Mouse (Mus musculus) adrenal gland, adult 2 months (tissue): Measurements from ENCODE around the gene Tfcp2. TPM values are rescaled to one million over a fixed set of nuclear protein-coding genes. Genes with fewer than 3 reads are reported as not detected.

Source experiments
- DNase-seq: peaks from one replicate; pipeline ENCODE4 v3.0.0; 2021
- long read RNA-seq: library from polyadenylated mRNA; stranded (forward); transcript quantifications from one replicate; pipeline ENCODE4 v2.0.0, GENCODE M21; 2021
- polyA plus RNA-seq: library from polyadenylated mRNA; depleted of rRNA; stranded (reverse); fragments of >200 nt; gene quantifications from 2 replicates; pipeline ENCODE4 v1.2.3, GENCODE M21; 2012; rRNA removed
- total RNA-seq, 2 experiments: library from RNA; stranded (reverse); gene quantifications; 2 replicates each; pipeline ENCODE4 v1.2.3; 2021

Gene Tfcp2
- total RNA-seq (10 to 100 TPM; 14.2 to 25.1 TPM), polyA plus RNA-seq (24.5 and 24.8 TPM in 2 replicates)
- long read RNA-seq, partial matches to known transcripts: 8 of 13 reads
- long read RNA-seq, other reads (novel, unspliced or antisense): 5 of 13 reads

DNA sequence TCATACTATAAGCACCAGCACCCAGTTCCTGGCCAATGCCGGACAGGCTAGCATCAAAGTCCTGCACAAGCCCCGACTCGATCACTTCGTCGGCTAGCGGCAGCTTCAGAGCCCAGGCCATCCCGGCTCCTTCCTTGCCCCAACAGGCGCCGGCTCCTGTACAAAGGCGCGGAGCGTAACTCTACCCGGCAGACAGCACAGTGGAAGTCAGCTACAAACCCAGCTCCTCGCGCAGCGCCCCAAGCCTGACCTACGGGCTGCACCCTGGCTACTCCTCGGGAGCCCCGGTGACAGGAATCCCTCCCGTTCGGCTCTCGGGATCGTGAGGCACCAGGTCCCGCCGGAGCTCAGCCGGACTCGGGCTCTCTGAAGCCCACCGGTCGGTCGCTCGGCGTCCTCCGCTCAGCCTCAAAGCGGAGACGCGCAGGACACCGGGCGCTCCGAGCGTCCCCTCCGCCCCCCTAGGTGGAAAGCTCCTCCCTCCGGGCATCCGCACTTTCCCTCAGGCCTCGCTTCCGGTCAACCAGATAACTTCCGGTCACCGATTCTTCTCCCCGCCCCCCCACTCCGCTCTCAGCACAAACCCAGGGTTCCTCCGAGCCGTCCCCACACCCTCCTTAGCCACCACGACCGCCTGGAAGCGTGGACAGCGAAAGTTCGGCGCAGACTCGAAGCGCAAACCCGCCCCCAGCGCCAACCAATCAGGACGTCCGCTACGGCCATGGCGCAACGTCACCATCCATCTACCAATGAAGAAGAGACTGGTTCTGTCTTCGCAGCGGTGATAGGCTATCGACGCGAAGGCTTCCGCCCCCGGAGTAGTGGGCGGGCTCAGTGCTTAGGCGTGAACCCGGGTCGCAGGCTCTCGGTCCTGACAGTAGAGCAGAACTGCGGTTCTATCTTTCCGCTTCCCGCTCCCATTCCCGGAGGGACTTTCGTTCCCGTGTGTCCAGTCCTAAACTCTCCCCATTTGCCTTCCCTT, at the start of gene Tfcp2:
Tfcp2 (minus strand) TSS at position 683 of the 982 bp plus-strand sequence.
- peak; percentile 99 for DNase-seq

DNA sequence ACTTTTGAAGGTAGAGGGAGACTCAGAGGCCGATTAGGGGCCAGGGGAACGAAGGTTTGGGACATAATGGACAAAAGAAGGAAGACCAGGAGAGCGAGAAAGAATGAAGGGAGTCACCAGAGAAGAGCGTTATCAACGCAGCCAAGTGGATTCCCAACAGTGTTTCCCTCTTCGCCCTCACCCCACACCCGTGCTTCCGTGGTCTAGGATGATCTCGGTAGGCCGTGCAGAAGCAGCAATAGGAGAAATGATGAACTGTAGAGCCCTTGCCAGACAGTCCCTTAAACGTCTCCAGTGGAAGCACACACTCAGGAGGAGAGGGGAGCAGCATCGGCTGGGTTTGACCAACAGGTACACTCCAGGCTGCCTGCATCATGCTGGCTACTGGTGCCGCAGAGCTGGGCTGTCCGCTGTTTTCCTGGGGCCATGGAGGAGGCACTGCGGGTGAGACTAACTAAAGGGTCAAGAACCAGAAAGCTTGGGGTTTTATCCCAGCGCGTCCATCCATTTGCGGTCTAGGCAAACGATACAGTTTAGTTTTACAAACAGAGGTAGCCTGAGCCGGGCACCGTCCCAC, 49.0 kb upstream of the Tfcp2 start:
- no peak for DNase-seq

DNA sequence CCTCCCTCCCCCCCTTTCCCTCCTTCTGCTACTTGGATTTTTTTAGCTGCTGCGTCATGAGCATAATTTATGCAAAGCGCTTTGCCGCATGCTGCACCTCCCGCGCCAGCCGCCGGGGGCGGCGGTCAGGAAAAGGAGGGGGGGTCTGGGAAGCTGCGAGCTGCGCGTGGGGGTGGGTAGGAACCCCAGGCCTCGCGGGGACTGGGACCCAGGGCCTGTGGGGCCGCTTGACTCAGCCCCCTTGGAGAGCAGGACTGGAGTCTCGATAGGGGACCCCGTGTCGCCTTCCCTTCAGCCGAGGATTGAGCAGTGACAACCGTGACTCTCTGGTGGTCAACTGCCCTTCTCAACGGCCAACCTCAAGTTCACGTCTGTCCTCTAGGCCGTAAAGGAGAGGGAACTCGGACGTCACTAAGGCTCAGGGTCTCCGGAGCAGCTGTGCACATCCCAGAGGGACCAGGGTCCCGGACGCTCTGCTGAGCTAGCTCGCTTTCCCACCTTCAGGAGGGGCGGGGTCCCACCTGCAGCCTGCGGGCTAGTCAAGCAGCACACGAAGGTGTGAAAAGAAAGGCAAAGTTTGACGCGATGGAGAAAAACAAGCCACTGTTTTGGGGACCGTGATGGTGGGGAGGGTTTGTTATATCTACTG, 48.4 kb upstream of the Tfcp2 start:
- DNase-seq: peak; percentile 87

DNA sequence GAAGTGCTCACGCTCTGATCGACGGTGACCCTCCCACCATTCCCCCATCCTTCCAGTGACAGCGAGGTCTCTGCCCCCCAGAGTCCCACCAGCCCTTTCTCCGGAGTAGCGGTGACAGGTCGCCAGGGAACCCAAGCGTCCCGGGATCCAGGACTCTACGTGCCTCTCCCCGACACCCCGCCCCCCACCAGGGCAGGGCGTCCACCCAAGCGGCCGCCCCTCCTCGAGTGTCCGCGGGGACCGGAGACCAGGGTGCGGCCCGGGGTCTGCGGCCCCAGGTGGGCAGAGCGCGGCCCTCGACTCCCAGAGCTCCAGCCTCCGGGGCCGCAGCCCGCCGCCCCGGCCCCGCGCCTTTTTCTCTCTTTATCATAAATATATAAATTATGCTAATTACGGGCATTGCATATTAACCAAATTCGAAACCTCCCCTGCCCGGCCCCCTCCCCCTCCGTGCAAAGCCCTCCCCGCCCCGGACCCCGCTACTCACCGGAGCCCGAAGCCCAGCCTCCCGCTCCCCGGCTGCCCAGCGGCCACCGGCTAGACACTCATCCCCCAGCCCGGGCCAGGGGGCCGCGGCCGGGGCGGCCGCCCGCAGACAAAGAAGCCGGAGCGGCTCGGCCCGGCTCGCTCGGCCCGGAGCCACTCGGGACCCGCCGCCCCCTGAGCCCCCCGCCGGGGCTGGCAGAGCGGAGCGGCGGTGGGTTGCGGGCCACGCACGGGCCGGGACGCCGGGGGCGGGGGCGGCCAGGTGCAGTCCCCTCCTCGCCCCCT, 47.7 kb upstream of the Tfcp2 start, which contains the start of gene Pou6f1:
Pou6f1 (minus strand) TSS at position 709 of the 771 bp plus-strand sequence.
- DNase-seq: peak; percentile 74

DNA sequence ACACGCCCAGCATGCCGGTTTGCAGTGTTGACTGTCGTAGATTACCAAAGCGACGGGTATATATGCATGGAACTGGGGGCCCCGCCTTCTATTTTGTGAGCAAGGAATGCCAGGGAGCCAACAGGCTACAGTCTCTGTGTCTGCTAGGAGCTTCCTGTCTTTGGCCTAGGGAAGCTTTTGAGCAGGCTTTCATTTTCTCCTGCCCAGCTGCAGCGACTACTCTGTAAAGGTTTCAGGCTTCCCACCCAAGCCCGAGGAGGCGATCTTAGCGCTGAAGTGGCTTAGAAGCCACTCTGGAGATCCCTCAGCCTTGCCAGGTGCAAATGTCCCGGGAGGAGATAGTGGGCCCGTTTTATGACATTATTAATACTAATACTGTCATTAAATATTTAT, 47.1 kb upstream of the Tfcp2 start:
- DNase-seq: peak; percentile 68

DNA sequence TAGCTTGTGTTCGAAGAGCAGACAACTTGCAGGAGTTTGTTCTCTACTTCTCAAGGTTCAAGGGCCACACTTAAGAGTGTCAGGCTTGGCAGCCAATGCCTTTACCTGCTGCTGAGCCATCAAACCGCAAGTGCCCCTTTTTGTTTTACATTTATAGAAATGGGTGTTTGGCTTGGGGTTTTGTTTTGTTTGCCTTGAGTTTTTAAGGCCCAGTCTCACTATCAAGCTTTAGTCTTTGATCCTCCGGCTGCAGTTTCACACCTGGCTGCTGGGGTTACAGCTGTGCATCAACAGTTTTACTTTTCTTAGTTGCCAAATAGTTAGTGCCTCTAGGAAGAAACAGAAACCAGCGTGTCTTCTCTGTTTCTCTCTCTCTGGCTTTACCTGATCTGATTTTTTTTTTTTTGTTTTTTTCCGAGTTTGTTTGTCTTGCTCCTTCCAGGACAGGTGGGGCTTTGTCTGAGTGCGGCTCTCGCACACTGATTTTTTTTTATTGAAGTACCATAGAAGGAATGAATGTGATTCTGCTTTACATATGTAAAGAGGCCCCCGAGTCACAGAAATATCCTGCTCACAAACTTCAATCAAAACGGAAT, 46.6 kb upstream of the Tfcp2 start:
- DNase-seq: no peak

DNA sequence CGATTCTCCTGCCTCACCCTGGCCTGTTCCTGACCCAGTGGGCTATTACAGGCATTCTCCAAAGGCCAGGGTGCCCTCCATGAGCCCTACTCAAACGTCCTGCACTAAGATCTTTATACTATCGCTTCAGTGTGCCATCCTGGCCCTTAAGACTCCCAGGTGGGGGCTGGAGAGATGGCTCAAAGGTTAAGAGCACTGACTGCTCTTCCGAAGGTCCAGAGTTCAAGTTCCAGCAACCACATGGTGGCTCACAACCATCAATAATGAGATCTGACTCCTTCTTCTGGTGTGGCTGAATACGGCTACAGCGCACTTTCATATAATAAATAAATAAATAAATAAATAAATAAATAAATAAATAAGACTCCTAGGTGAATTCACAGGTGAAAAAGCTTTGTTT, 41.0 kb upstream of the Tfcp2 start:
- no peak for DNase-seq

DNA sequence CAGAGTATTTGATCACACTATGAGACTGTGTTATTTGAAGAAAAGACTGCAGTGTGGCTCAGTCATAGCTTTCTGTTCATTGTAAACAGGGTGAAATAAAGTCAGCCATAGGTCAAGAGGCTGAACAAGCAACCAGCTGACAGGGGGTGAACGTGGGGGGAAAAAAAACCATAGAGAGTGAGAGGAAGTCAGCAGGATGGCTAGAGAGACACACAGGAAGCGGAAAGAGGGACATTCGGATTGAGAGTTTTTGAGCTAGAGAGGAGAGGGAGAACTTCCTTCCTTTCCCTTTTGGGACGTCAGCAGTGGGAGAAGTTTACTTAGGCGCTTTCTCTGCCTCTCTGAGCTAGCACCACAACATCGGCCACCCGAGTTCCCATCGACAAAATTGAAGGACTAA, 38.6 kb upstream of the Tfcp2 start:
- no peak for DNase-seq

DNA sequence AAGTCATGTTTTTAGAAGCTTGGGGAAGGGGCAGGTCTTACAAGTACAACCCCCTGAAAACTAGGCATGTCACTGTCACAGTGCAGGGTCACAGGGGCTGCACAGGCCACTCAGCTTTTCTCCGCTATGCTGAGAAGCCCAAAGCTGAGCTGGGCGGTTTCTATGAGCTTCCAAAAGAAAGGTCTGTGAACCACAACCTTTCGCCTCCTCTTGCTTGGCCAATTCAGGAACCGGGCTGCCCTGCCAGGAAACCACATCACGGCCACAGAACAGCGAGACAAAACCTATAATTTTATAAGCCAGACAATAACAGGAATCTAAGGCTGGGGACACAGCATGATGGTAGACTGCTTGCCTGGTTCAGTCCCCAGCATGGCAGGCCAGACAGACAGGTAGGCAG, 36.5 kb upstream of the Tfcp2 start:
- no peak for DNase-seq

DNA sequence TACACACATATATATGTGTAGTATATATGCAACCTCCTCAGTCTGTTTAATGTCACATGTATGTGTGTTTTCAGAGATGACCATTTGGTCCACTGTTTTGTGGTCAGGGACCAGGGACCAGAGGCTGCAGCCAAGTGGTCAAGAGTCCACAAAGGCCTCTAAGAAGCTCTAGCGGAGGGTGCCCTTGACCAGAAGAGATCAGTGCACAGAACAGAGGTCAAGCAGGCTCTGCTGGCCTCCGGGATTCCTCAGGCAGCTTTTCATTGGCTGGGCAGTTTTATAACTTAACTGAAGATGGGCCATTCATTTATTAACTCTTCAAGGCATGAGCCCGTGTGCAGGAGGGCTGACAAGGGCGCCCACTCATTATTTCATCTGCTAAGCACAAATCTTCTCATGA, 35.4 kb upstream of the Tfcp2 start:
- DNase-seq: no peak

DNA sequence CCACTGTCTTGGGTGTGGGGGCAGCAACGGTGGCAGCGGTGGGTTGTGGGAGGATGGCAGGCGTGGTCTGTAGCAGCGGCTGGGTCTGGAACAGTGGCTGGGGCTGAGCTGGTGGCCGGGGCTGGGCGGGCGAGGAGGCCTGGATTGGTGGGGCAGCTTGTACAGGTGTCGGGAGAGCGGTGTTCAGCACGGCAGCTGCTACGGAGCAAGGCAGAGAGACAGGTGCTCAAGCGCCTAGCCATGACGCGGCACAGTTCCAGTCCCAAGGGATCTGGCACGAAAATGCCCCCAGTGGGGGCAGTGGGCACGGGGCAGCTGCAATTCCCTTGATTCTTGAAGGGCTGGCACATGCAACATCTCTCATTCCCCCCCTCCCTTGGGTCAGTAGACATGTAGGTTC, 34.1 kb upstream of the Tfcp2 start:
- DNase-seq: no peak

DNA sequence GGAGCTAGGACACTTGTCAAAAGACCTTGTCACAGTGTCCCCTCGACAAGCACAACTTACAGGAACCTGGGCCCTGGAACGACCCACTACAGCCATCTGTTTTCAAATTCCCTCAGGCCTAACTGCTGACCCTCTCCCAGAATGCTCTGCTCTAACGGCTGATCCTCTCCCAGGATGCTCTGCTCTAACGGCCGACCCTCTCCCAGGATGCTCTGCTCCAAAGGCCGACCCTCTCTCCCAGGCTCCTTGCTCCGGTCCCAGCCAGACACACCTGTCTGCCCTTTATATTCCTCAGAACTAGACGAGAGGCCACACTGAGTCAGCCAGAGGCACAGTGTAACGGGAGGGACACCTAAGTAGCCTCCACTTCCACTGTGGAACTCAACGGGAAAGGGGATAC, 28.3 kb upstream of the Tfcp2 start:
- DNase-seq: no peak

DNA sequence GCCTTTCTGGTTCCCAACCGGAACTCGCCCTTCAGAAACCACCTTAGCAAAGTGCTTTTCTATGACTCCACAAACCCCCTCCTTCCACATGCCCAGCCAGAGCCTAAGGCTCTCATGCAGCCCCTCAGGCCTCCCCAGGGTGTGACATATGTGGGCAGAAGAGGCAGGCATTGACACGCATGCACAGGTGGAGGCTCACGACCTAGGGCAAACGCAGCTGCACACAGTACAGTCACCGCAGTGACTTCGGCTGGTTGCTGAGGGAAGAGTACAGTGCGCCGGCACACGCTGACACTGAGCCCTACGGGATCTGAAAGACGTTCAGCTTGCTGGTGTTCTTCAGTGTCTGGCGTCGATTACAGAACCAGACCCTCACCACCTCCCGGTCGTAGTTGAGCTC, 26.2 kb upstream of the Tfcp2 start:
- DNase-seq: no peak

DNA sequence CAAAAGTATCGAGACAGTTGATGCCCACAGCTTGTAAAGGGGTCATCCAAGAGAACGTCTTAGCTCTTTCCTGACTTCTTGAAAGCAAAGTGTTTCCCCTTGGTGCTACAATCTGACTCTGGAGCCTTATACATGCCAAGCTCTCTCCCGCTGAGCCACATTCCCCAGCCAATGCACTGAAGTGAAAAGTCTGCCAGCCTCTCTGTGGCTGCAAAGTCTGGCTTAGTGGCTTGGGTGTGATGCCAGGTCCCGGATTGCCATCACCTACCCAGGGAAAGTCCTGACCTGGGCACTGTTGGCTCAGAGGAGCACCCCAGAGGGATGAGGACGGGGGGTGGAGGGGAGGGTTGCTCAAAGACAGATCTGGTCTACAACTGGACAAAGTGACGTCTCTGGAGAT, 25.0 kb upstream of the Tfcp2 start:
- no peak for DNase-seq

DNA sequence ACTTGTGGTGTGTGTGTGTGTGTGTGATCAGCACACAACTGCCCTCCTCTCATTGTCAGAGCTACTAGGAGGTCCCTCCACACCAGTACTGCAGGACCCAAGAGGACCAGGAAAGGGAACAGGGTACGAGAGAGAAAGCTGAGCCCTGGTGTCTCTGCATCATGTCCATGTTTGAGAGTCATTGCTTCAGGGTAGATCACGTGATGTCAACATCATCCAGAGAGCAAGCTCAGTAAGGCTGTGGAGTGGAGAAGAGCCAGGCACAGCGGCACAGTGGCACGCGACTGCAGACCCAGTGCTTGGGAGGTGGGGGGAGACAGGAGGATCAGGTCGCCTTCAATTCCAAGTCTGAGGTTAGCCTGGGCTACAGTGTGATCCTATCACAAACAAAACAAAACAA, 24.6 kb upstream of the Tfcp2 start:
- no peak for DNase-seq

DNA sequence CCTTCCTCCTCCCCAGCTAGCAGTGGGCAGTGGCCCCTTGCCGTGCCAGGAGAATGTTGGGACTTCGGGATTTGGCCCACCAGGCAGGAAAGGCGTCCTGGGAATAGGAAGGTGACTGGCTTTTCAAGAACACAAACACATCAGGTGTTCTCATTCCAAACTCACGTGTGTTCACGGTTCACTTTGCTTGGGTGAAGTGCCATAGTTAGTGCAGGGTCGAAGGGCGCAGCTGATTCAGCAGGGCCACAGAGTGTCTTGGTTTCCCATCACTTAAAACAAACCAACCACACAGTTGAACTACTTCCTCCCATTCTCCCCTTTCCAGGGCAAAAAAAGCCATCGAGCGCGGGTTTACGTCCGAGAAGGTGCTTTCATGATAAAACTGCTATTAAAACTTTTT, 23.6 kb upstream of the Tfcp2 start:
- no peak for DNase-seq

DNA sequence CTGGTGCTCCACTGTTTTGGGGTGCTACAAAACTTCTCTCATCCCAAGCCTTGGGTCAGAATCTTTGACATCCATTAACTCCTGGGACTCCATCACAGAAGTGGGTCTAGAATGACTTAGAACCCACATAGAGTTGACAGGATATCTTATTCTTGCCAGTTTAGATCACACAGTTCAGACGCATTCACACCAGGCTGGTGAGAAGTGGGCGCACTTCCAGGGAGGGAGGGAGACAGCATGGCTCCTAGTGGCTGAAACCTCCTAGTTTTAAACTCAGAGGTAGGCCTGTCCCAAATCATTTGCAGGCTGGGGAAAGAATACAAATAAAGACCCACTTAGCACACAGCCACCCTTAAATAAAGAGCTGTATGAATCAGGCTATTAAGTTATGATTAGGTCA, 22.6 kb upstream of the Tfcp2 start:
- DNase-seq: no peak

DNA sequence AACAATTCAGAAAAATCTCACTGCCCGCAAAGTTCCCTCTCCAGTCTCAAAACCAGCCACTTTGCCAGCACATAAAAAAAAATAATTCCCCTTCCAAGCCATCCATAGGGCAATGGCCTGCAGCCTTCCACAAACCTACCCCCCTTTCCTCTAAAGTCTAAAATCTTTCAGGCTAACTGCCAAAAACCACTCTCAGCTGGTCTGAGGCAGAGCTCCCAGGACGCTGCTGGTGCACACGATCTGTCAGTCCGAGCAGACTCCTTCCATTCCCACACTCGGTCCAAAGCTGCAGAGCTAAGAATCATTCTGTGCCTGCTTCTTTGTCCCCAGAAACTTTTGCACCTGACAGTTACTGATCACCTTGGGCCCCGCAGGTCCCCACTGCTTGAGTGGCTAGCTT, 22.1 kb upstream of the Tfcp2 start:
- DNase-seq: no peak

DNA sequence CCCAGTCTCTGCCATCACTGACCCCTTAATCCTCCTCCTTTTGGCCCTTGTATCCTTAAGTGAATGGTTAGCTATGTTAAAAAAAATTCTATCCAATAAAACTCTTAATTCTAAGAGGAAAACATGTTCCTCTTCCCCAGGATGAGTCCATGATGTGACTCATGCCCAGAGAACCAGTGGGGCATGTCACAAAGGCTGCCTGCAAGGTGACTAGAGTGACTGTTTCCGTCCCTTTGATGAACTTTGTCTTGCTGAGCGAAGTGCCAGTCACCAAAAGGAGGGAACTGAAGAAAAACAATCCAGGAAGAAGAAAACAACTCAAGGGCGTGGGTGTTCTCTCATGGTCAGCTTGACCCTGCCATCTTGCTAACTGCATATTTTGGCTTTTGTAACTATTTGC, 17.4 kb upstream of the Tfcp2 start:
- DNase-seq: peak; percentile 48

DNA sequence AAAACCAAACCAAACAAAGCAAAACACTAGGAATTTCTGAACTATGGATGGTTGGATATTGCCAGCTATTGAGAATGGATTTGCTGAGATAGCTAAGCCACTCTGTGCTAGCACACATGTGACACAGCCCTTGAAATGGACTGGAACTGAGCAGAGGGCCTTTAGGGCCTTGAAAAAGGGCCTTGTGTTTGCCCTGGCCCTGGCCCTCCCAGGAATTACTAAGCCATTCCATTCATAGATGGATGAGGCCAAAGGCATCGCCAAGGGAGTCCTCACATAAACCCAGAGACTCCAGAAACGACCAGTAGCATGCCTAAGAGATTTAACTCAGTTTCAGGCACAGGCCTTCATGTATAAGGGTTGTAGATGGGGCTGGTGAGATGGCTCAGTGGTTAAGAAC, 14.7 kb upstream of the Tfcp2 start:
- peak; percentile 47 for DNase-seq

DNA sequence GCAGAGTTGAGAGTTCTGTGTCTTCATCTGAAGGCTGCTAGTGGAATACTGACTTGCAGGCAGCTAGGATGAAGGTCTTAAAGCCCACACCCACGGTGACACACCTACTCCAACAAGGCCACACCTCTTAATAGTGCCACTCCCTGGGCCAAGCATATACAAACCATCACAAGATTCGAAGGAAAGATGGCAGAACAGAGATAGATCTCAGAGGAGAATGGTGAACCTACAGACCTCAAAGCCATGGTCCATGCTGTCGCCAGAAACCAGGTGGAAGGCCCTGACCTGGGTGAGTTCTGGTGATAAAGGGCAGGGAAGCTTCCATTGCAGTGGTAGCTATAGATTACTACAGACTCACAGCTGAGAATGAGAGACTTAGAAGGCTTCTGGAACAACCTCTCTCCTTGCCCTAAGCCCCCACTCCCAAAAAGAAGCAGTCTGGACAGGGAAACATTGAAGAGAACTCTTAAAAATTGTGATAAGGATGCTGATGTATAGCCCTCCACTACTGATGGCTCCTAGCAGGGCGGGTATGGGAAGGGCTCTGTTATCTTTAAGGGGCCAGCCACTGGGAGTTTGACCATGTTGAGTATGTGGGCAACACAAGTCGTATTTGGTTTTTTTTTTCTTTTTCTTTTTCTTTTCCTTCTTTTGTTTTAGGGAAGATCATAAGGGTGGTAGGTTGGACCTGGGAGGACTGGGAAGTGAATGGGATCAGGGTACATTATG, 6.1 kb upstream of the Tfcp2 start:
- no peak for DNase-seq
